Mouse (Mus musculus) frontal cortex, postnatal 14 days (tissue): ENCODE results near the gene Pdhx.

Experiments used
- DNase-seq, 2 experiments: peaks; one replicate each; pipeline ENCODE4 v3.0.0; 2022; ENCODE audit warnings: low spot score in 2 of 2

The Pdhx gene

GRCm38 (mm10) chr2:103073219-103073982, at the start of gene Pdhx, which contains the start of gene Apip:
Gene Pdhx, minus strand, starts transcription at chr2:103073513.
Gene Apip, plus strand, starts transcription at chr2:103073675.
- peak; percentile 99 to 100 for DNase-seq

- DNase-seq = no peak
These were observed 46.0 kb upstream of the Pdhx start for GRCm38 (mm10) chr2:103119197-103119854.

- no peak for DNase-seq
These were observed 45.2 kb upstream of the Pdhx start for GRCm38 (mm10) chr2:103118324-103119196.

GRCm38 (mm10) chr2:103117212-103117611, 43.9 kb upstream of the Pdhx start:
- no peak for DNase-seq

GRCm38 (mm10) chr2:103111669-103112068, 38.4 kb upstream of the Pdhx start:
- DNase-seq = no peak

GRCm38 (mm10) chr2:103106172-103106571, 32.9 kb upstream of the Pdhx start:
- no peak for DNase-seq

- no peak for DNase-seq
These were observed 29.3 kb upstream of the Pdhx start for GRCm38 (mm10) chr2:103102595-103102994.

- no peak for DNase-seq
These were observed 16.2 kb upstream of the Pdhx start for GRCm38 (mm10) chr2:103089521-103089920.

- DNase-seq = no peak
These were observed 14.8 kb upstream of the Pdhx start for GRCm38 (mm10) chr2:103088099-103088498.

- no peak for DNase-seq
These were observed 13.1 kb upstream of the Pdhx start for GRCm38 (mm10) chr2:103086432-103086831.

GRCm38 (mm10) chr2:103085633-103086032, 12.3 kb upstream of the Pdhx start:
- no peak for DNase-seq

GRCm38 (mm10) chr2:103084451-103084850, 11.1 kb upstream of the Pdhx start:
- DNase-seq = no peak

GRCm38 (mm10) chr2:103082853-103083252, 9.5 kb upstream of the Pdhx start:
- no peak for DNase-seq

- no peak for DNase-seq
These were observed 8.4 kb upstream of the Pdhx start for GRCm38 (mm10) chr2:103081706-103082105.

GRCm38 (mm10) chr2:103081117-103081516, 7.8 kb upstream of the Pdhx start:
- DNase-seq = no peak

GRCm38 (mm10) chr2:103070586-103070985, 2.7 kb downstream of the Pdhx start:
- no peak for DNase-seq

- DNase-seq = no peak
These were observed 3.4 kb downstream of the Pdhx start for GRCm38 (mm10) chr2:103069752-103070405.

- DNase-seq = no peak
These were observed 4.7 kb downstream of the Pdhx start for GRCm38 (mm10) chr2:103068602-103069001.

- no peak for DNase-seq
These were observed 5.6 kb downstream of the Pdhx start for GRCm38 (mm10) chr2:103067552-103068207.

- no peak for DNase-seq
These were observed 6.4 kb downstream of the Pdhx start for GRCm38 (mm10) chr2:103066683-103067551.
